Mouse (Mus musculus) heart, postnatal 0 days (tissue): ENCODE measurements at regions not wholly inside any gene's neighbourhood (a gene's known extent, or its start where the extent isn't known, plus 50 kb on each side); places are given as distances from the start of the nearest gene placed in this dataset.

ENCODE experiments used
- ATAC-seq: fragments of 200-750 bp; cut with Nextera tagmentation; 2 replicates; pipeline ENCODE4 v1.8.0; 2017; ENCODE audit warnings: low read depth, moderate number of reproducible peaks, moderate library complexity; ENCODE audit not compliant: insufficient read depth
- DNase-seq: peaks from one replicate; pipeline ENCODE4 v3.0.0-alpha.2; 2016; ENCODE audit warnings: low spot score
- H3K27ac ChIP-seq: fragments of 300-500 bp; sonication (generic); 2 replicates; pipeline ENCODE4 v1.5.1; 2014; ENCODE audit warnings: low read depth, mild to moderate bottlenecking
- H3K27me3 ChIP-seq: fragments of 300-500 bp; sonication (generic); 2 replicates; pipeline ENCODE4 v1.6.1; 2014; ENCODE audit warnings: low read length, mixed read lengths; ENCODE audit not compliant: control insufficient read depth, insufficient read depth
- H3K36me3 ChIP-seq: fragments of 300-500 bp; sonication (generic); replicated peaks from 2 replicates; pipeline ENCODE4 v1.6.1; 2014; ENCODE audit warnings: low read length, mixed read lengths; ENCODE audit not compliant: control insufficient read depth, insufficient read depth
- H3K4me1 ChIP-seq: fragments of 300-500 bp; sonication (generic); 2 replicates; pipeline ENCODE4 v1.6.1; 2014; ENCODE audit warnings: antibody characterized with exemption; ENCODE audit not compliant: control insufficient read depth, insufficient read depth
- H3K4me2 ChIP-seq: fragments of 300-500 bp; sonication (generic); 2 replicates; pipeline ENCODE4 v1.6.1; 2014; ENCODE audit warnings: low read depth, mild to moderate bottlenecking, low read length, moderate library complexity
- H3K4me3 ChIP-seq: fragments of 300-500 bp; sonication (generic); 2 replicates; pipeline ENCODE4 v1.5.1; 2014; ENCODE audit warnings: low read depth, low read length
- H3K9ac ChIP-seq: fragments of 300-500 bp; sonication (generic); replicated peaks from 2 replicates; pipeline ENCODE4 v1.6.1; 2014; ENCODE audit warnings: low read depth, low read length, mixed read lengths
- H3K9me3 ChIP-seq: fragments of 300-500 bp; sonication (generic); replicated peaks from 2 replicates; pipeline ENCODE4 v1.6.1; 2016; ENCODE audit warnings: low read length; ENCODE audit not compliant: control insufficient read depth
- CTCF ChIP-seq: IDR thresholded peaks from 2 replicates; pipeline ENCODE4 v1.5.1; 2016; ENCODE audit warnings: antibody characterized with exemption, control low read depth, low read depth
- EP300 ChIP-seq: IDR thresholded peaks from 2 replicates; pipeline ENCODE4 v1.6.1; 2016; ENCODE audit warnings: antibody characterized with exemption, low read depth
- WGBS: fragments of 180-500 bp; shearing (Covaris S2); extraction: QIAGEN DNeasy Blood & Tissue Kit; methylation state at CpG from one replicate; pipeline ENCODE4 v1.1.7; 2014; 5-methylcytosine and 5-hydroxymethylcytosine counted together

- 0 out of 2 replicates have a peak, but pooled peaks cover 5% of the 10 kb centered on the region for H3K9me3 ChIP-seq
- 43% methylated on average over 10 of the region's 10 CpGs for WGBS
- DNase-seq (no peak), ATAC-seq (peak; percentile 49; the same call in 1 of the 2 replicates)
- H3K36me3 ChIP-seq = no peaks in the 10 kb centered on the region
- TF ChIP-seq EP300 (no peak), CTCF (no peak)
- H3K4me1 ChIP-seq = no peaks in the 10 kb centered on the region
- no peak overlapping the region for H3K4me3 ChIP-seq
- H3K4me2 ChIP-seq = no peak overlapping the region
- H3K9ac ChIP-seq = no peak overlapping the region
- no peaks in the 10 kb centered on the region for H3K27me3 ChIP-seq
- no peak overlapping the region for H3K27ac ChIP-seq
These were observed 156.1 kb downstream of the Matn1 start for GRCm38 (mm10) chr4:131100093-131100795.

- DNase-seq = no peak
- 0 out of 2 replicates have a peak, but pooled peaks cover 5% of the 10 kb centered on the region for H3K9me3 ChIP-seq
- WGBS = 16% methylated on average over 13 of the region's 13 CpGs
- no peaks in the 10 kb centered on the region for H3K4me1 ChIP-seq
- H3K27ac ChIP-seq = no peak overlapping the region
- no peak overlapping the region for H3K4me3 ChIP-seq
- no peaks in the 10 kb centered on the region for H3K36me3 ChIP-seq
- no peak for ATAC-seq
- TF ChIP-seq EP300 (no peak), CTCF (no peak)
- no peaks in the 10 kb centered on the region for H3K27me3 ChIP-seq
- H3K4me2 ChIP-seq = no peak overlapping the region
- no peak overlapping the region for H3K9ac ChIP-seq
These were observed 156.6 kb downstream of the Matn1 start for GRCm38 (mm10) chr4:131100796-131101156.

- H3K4me2 ChIP-seq = no peak overlapping the region
- H3K27ac ChIP-seq = no peak overlapping the region
- 0 out of 2 replicates have a peak, but pooled peaks cover 5% of the 10 kb centered on the region for H3K9me3 ChIP-seq
- ATAC-seq = no peak
- no peak for DNase-seq
- WGBS = 58% methylated on average over 4 of the region's 4 CpGs
- H3K4me3 ChIP-seq = no peak overlapping the region
- no peaks in the 10 kb centered on the region for H3K4me1 ChIP-seq
- H3K9ac ChIP-seq = no peak overlapping the region
- TF ChIP-seq CTCF (no peak), EP300 (no peak)
- H3K36me3 ChIP-seq = no peaks in the 10 kb centered on the region
- H3K27me3 ChIP-seq = no peaks in the 10 kb centered on the region
These were observed 158.0 kb downstream of the Matn1 start for GRCm38 (mm10) chr4:131102163-131102562.

GRCm38 (mm10) chr4:131107127-131107857, 163.1 kb downstream of the Matn1 start:
- DNase-seq (no peak), ATAC-seq (no peak)
- WGBS = 58% methylated on average over 13 of the region's 13 CpGs
- Histone ChIP-seq H3K9ac (no peak overlapping the region), H3K9me3 (no peaks in the 10 kb centered on the region), H3K4me2 (no peak overlapping the region), H3K4me1 (no peaks in the 10 kb centered on the region), H3K27ac (no peak overlapping the region), H3K4me3 (no peak overlapping the region), H3K36me3 (no peaks in the 10 kb centered on the region), H3K27me3 (no peaks in the 10 kb centered on the region)
- TF ChIP-seq EP300 (no peak), CTCF (0 out of 2 replicates have a peak, but pooled peaks have one; percentile 11)

- DNase-seq (no peak), ATAC-seq (no peak)
- H3K36me3 ChIP-seq = no peaks in the 10 kb centered on the region
- H3K4me1 ChIP-seq = no peaks in the 10 kb centered on the region
- no peak overlapping the region for H3K4me3 ChIP-seq
- no peak overlapping the region for H3K27ac ChIP-seq
- no peak overlapping the region for H3K9ac ChIP-seq
- H3K4me2 ChIP-seq = no peak overlapping the region
- H3K9me3 ChIP-seq = no peaks in the 10 kb centered on the region
- no peaks in the 10 kb centered on the region for H3K27me3 ChIP-seq
- 63% methylated on average over 6 of the region's 6 CpGs for WGBS
- TF ChIP-seq EP300 = no peak
- TF ChIP-seq CTCF = no peak
These were observed 168.4 kb downstream of the Matn1 start for GRCm38 (mm10) chr4:131112536-131112935.
